Mouse (Mus musculus) lung, postnatal 0 days (tissue): ENCODE results near the gene Agtrap.

ENCODE experiments used
- CTCF ChIP-seq: IDR thresholded peaks from 2 replicates; pipeline ENCODE4 v1.5.1; 2016; ENCODE audit warnings: antibody characterized with exemption, mild to moderate bottlenecking
- EP300 ChIP-seq: IDR thresholded peaks from 2 replicates; pipeline ENCODE4 v1.6.1; 2016; ENCODE audit warnings: antibody characterized with exemption, mild to moderate bottlenecking, control low read depth

- peak; percentile 69 for TF ChIP-seq CTCF
- TF ChIP-seq EP300: no peak
Measured at GRCm38 (mm10) chr4:148101801-148102527, 14.1 kb upstream of the Agtrap start.
